Mouse (Mus musculus): Measurements from ENCODE around the gene Tnfrsf17. TPM values are rescaled to one million over a fixed set of nuclear protein-coding genes. Genes with fewer than 3 reads are reported as not detected.
"Not testable (repeated sequence)": the region's sequence is repeated elsewhere in the genome, so short reads cannot be mapped to it uniquely, and the experiment has no call there.

Gene Tnfrsf17
- polyA plus RNA-seq (2015; fragmentation: Nextera tagmentation; extraction: Ambion mirVana), result 0.35 and 0.37 TPM in 2 replicates

DNA sequence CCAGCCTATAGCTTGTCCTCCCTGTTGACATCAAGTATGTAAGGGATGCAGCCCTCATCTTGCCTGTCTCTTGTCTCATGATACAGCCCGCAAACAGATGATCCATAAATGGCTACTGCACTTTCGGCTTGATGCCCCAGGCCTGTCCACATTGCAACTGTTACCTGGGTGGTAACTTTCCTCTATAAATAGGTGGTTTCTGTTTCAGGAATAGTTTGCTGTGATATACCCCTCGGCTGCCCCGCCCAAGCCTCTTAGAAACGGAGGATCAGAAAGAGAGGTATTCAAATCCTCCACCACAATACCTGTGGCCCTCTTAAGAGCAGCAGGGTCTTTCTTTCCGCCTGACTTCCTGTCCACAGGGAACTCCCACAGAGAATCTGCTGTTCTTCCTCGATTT, at the start of gene Tnfrsf17:
TSS of gene Tnfrsf17 (plus strand) at position 301 of the 400 bp plus-strand sequence.
- no peak for DNase-seq (ENCODE audit: low spot score)

DNA sequence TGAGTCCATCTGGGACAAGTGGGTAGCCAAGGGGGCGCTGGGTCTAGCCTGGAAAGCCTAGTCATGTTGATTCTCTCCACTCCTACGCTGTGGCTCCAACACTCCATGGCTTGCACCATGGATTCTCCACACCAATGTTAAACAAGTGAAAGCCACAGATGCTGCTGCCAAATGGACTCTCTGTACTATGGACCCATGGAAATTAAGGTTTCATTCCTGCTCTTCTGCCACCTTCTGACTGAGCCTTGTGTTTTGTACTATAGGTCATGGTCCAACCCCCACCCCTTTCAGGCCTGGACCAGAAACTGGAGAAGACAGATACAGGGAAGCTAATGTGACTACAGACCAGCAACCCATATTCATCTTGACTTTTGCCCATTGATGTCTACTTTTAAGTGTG, 47.1 kb upstream of the Tnfrsf17 start:
- DNase-seq (ENCODE audit: low spot score), result no peak

DNA sequence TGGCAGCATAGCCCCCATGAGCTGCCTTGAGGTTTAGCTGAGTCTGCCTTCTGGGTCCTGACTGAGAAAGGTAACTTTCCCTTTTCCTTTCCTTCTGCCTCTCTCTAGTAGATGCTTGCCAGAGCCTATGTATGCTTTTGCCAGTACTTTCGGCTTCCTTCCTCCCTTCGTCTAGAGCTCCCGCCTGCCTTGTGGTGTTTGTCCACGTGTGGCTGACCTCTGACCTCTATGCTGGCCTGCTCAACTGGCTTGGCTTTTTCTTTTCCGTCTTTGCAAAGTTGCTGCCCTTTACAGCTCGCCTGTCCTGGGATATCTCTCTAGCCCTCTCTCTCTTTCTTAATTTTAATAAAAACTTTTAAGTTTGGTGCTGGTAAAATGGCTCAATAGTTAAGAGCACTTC, 43.8 kb upstream of the Tnfrsf17 start:
- no peak for DNase-seq (ENCODE audit: low spot score)

DNA sequence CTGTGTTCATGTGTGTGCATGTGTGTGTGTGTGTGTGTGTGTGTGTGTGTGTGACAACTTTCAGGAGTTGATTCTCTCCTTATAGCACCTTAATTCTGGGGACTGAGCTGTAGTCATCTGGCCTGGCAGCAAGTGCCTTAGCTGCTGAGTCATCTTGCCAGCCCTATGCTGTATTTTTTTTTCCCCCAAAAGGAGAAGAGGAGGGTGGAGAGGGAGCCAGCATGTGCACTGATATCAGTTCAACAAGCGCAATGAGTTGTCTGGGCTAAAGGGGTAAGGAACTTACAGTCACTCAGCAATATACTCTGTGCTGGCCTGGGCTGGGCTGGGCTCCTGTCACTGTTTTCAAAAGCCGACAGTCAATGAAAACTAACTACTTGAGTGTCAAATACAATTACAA, 43.0 kb upstream of the Tnfrsf17 start:
- DNase-seq (ENCODE audit: low spot score), result no peak

- DNase-seq (ENCODE audit: low spot score), result no peak
These were observed 42.5 kb upstream of the Tnfrsf17 start for GRCm38 (mm10) chr16:11271073-11271472.

DNA sequence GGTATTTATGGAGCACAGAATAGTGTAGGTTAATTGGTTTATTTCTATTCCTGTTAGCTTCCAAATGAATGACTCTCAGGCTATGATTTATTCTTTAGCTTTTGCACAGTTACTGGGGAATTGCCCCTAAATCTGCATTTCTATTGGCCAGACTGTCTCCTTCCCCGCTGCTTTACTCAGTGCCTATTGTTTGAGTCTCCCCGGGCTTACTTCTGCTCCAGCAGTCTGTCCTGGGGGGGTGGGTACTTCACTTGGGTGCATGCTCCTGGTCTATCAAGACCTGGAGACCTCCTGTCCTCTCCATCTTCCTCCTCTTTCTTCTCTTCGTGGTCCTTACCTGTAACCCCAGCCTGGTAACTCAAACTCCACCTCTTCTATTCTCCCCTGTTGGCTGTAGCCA, 36.7 kb upstream of the Tnfrsf17 start:
- no peak for DNase-seq (ENCODE audit: low spot score)

DNA sequence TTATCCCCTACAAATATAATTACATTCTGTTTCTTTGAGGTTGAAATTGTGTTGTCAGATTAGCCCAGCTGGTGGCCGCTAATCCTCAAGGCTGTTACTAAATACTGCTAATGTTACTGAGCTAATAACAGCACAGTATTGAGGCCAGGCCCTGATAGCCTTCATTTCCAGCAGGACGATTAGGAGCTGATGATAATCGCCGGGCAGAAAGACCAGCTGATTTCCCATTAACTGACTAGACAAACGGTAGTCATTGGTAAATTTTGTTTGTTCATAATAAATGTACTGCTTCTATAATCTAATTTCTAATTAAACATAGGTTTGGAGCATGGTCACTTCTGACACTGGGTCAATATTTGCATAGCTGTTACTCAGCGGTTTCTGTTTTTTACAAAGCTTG, 34.8 kb upstream of the Tnfrsf17 start:
- no peak for DNase-seq (ENCODE audit: low spot score)

GRCm38 (mm10) chr16:11282655-11283232, 30.9 kb upstream of the Tnfrsf17 start:
- no peak for DNase-seq (ENCODE audit: low spot score)

- no peak for DNase-seq (ENCODE audit: low spot score)
These were observed 28.7 kb upstream of the Tnfrsf17 start for GRCm38 (mm10) chr16:11284881-11285280.

DNA sequence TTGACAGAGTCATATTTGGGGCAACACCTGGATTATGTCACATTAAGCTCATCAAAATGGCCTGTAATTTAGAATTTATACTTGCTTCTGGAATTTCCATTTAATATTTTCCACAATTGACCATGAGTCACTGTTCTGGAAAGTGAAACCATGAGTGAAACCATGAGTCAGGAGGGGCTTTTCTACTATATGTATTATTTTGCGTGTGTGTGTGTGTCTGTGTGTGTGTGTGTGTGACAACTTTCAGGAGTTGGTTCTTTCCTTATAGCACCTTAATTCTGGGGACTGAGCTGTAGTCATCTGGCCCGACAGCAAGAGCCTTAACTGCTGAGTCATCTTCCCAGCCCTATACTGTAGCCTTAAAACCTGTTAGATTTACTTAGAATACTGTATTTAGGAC, 27.7 kb upstream of the Tnfrsf17 start:
- no peak for DNase-seq (ENCODE audit: low spot score)

DNA sequence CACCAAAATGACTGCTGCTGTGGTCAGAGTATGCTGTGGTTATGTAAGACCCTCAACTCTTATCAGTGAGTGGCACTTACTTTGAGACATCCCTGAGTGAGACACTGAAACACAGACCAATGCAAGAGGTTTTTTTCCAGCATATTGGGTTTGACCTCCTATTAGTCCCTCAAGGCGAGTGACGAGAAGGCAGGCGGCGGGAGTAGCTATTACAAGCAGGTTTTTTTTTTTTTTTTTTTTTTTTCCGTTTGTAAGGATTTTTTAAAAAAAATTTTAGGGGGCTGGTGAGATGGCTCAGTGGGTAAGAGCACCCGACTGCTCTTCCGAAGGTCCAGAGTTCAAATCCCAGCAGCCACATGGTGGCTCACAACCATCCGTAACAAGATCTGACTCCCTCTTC, 24.7 kb upstream of the Tnfrsf17 start:
- not testable (repeated sequence) for DNase-seq (ENCODE audit: low spot score)

DNA sequence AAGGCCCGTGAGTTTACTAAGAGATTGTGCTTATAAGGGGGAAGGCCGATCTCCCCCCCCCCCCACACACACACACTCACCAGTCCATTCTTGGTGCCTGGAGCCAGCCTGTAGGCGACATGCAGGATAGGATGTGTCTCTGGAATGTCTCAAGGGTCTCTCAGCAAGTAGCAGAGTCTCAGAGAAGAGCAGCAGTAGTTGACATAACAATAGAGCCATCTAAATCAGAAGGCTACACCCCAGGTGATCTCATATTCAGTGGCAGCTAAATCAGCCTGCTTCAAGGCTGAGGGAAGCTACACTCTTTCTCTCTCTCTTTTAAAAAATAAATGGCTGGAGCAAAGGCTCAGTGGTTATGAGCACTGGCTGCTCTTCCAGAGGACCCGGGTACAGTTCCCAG, 18.0 kb upstream of the Tnfrsf17 start:
- not testable (repeated sequence) for DNase-seq (ENCODE audit: low spot score)

- peak; percentile 35 for DNase-seq (ENCODE audit: low spot score)
These were observed 15.9 kb upstream of the Tnfrsf17 start for GRCm38 (mm10) chr16:11297700-11298099.

- DNase-seq (ENCODE audit: low spot score), result no peak
These were observed 9.9 kb upstream of the Tnfrsf17 start for GRCm38 (mm10) chr16:11303741-11304140.

GRCm38 (mm10) chr16:11305531-11305930, 8.1 kb upstream of the Tnfrsf17 start:
- DNase-seq (ENCODE audit: low spot score), result no peak

DNA sequence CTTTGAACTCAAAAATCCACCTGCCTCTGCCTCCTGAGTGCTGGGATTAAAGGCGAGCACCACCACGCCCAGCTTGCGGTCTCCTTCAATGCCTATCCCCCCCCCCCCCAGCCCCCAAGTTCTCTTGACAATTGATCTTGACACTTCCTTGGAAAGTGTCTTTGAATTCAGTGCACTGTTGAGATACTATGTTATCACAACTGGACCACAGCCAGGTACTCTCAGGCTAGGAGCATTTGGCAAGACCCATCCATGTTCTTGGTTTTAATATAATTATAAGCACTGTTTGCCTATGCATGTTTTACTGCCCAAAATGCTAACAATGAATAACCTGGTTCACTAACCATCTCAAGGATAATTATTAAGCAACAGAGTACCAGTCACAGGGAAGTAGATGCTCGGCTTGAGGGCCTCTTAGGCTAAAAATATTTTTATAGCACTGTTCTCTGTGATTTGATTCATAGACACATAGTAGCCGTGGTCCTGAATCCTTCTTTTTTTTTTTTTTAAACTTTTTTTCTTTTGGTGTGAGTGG, 2.2 kb downstream of the Tnfrsf17 start:
- DNase-seq (ENCODE audit: low spot score), result no peak

DNA sequence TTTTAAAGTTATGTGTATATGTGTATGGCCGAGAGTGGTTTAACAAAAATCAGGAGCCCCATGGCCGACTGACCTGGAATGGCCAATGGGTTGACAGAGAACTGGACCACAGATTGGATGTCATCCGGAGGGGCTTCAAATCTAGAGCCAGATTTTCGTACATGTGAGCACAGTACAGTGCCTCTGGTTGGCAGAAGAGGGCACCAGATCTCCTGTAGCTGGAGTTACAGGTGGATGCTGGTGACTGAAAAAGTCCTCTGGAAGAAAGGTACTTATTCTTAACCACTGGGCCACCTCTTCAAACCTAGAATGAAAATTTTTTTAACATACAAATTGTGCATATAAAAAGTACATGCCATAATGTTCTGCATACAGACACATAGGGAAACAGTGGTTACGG, 3.1 kb downstream of the Tnfrsf17 start:
- no peak for DNase-seq (ENCODE audit: low spot score)

DNA sequence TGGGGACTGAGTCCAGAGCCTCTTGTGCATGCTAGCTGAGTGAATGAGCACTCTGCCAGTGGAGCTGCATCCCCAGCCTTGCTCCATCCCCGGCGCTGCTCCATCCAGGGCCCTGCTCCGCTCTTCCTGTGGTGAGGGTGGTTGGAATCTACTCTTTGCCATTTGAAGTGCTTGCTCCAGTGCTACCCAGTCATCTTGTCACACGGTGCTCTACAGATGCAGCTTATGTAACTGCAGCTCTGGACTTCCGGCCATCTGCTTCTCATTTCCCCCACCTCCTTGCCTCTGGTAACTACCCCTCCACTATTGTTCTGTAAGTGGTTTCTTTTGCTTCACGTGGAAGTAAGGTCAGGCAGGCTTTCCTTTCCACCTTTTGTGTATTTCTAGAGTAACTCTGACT, 3.7 kb downstream of the Tnfrsf17 start:
- peak; percentile 21 for DNase-seq (ENCODE audit: low spot score)

GRCm38 (mm10) chr16:11322409-11323323, 9.1 kb downstream of the Tnfrsf17 start, which contains the start of gene Snx29:
Gene Snx29, plus strand, starts transcription at chr16:11322908.
- peak; percentile 94 for DNase-seq (ENCODE audit: low spot score)

DNA sequence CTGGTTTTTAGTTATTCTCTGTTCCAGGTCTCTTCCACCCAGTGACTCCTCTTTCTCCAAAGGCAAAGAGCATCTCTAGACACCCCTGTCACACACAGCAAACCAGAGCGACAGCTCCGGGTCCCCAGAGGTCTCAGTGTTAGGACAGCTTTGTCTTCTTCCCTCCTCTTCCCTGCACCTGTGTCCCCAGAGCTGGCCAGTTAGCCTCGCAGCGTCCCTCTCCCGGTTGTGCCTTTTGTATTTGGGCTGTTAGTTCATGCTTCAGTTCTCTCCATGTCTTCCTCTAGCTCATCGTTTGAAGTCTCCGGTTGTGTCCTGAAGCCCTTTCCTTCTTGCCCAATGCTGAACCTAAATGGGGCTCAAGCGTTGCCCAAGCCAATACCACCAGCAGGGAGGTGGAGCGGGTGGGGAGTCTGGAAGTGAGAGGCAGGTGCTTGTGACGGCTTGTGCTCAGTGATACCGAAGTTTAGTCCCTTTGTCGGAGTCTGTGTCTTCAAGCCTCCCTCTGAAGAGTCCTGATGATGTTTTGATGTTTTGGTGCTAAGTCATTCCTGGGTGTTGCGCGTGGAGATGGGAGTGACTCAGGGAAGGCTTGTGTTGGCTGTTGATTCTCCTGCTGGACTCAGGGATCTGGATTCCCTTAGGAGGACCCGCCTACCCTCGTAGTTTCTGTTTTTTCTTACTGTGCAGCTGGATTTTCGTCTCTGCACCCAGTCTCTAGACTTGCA, 9.9 kb downstream of the Tnfrsf17 start:
- peak; percentile 30 for DNase-seq (ENCODE audit: low spot score)

DNA sequence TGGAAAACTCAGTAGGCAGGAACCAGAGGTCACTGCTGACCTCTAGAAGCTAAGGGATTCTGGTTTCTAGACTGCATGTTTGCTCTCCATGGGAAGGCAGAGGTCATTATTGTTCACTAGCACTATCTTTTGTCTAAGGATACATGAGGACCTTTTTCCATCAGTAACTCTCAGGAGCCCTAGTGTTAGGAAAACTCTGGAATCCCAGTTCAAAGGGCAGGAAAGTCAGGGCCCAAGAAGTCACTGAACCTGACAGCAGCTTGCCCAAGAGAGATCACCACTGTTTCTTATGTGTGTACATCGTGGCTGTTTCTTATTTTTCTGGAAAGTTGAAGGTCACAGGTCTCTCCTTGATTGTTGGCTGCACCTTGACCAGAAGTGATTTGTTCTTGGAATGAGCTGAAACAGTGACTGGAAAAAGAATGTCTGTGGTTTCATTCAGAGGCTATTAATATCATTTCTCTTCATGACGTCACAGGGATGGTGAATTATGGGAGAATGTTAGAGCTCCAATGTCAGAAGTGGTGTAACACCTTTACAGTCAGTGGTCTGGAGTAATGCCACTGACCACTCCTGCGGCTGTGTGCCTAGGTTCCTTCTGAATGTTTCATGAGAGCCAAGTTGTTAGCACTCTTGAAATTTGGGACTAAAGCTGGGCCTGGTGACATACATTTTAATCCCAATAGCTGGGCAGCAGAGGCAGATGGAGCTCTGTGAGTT, 16.6 kb downstream of the Tnfrsf17 start:
- DNase-seq (ENCODE audit: low spot score), result no peak

All from thymus, postnatal 0 days (tissue).